Mouse (Mus musculus): Measurements from ENCODE around the gene H2-M5.
"Not testable (repeated sequence)": the region's sequence is repeated elsewhere in the genome, so short reads cannot be mapped to it uniquely, and the experiment has no call there.

H2-M5 gene

DNA sequence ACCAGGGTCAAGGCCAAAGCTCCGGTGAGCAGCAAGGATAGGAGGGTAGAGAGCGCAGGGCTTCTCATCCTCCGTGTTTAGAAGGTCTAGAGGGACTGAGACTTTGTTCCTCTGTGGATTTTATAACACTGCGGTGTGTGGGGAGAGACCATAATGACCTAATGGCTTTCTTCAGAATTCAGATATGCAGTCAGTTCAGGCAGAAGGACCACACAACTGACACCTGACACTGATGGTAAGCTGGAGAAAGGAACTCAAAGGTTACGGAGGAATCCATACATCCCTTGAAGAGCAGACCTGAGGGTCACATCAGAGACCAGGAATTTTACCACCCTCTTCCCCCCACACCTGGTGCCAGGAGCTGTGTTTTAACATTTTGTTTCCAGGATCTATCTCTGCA, at the start of gene H2-M5:
H2-M5 (minus strand) TSS at position 101 of the 400 bp plus-strand sequence.
- DNase-seq (ENCODE audit: low read depth, low spot score) = no peak

DNA sequence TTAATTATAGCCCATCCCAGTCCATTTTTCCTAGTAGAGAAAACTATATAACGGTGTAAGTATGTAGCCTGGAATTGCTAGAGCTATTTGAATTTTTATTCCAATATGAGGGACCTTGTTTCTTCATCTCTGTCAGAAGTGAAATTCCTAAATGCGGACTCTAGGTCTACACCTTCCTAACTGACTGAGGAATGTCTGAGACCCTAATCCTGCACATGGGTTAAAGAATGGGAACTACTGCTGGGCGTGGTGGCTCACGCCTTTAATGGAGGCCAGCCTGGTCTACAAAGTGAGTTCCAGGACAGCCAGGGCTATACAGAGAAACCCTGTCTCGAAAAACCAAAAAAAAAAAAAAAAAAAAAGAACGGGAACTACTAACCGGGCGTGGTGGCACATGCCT, 39.8 kb upstream of the H2-M5 start:
- DNase-seq (ENCODE audit: low read depth, low spot score) = no peak

DNA sequence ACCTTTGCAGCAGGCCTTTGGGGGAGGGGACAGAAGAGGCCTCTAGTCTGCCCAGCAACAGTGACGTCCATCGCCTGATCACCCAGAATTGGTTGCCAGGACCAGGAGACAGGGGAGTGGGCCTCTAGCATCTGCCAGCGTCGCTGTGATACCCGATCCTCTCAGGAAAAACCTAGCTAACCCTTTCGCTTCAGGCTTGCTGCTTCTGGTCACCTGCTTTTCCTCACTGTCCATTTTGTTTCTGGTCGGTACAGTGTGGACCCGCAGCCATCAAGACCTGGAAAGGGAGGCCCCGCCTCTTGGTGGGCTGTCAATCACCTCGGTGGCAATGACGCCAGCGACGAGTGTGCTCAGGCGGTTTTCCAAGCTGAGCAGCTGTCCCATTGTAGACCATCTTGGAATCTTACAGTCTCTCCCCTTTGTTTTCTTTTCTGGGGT, 39.4 kb upstream of the H2-M5 start:
- DNase-seq (ENCODE audit: low read depth, low spot score) = no peak

DNA sequence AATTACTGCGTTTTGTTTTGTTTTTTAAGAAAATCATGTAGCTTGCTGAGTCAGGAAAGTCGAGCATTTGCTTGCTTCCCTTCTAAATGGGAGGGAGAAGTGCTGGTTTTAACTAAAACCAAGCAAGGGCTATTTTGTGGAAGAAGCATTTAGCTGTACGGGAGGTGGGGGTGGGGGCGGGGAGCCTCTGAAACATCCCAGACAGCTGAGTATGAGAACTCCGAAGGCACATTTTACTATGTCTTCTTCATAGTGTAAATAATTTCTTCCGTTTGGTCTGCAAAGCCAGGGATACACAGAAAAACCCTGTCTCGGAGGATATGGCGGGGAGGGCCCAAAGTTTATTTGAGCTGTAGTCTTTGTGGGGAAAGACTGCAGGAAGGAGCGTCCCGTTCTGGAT, 38.9 kb upstream of the H2-M5 start:
- no peak for DNase-seq (ENCODE audit: low read depth, low spot score)

DNA sequence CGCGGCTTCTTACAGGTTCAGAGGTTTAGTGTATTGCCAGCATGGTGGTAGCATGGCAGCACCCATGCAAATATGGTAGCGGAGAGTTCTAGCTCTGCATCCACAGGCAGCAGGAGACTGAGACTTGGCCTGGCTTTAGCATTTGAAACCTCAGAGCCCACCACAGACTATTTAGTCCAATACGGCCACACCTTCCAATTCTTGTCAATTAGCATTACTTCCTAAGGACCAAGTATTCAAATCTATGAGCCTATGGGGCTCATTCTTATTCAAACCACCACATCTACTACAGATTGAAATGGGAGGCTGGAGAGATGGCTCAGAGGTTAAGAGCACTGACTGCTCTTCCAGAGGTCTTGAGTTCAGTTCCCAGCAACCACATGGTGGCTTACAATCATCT, 38.1 kb upstream of the H2-M5 start:
- no peak for DNase-seq (ENCODE audit: low read depth, low spot score)

DNA sequence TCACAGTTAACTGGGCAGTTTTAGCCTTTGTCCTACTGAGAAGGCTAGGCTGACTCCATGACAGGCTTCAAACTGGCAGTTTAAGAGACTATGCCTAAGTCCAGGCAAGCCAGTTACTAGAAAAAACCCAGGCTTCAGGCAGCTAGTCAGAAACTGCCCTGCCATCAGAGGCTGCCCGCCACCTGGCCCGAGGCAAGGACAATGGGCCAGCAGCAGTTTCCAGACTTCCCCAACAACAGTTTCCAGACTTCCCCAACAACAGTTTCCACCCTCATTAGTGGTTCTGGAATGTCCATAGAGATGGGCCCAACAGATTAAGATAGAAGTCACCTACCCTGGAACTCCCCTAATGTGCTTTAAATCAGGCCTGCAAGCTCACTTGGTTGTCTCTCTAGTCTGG, 37.1 kb upstream of the H2-M5 start:
- DNase-seq (ENCODE audit: low read depth, low spot score) = no peak

DNA sequence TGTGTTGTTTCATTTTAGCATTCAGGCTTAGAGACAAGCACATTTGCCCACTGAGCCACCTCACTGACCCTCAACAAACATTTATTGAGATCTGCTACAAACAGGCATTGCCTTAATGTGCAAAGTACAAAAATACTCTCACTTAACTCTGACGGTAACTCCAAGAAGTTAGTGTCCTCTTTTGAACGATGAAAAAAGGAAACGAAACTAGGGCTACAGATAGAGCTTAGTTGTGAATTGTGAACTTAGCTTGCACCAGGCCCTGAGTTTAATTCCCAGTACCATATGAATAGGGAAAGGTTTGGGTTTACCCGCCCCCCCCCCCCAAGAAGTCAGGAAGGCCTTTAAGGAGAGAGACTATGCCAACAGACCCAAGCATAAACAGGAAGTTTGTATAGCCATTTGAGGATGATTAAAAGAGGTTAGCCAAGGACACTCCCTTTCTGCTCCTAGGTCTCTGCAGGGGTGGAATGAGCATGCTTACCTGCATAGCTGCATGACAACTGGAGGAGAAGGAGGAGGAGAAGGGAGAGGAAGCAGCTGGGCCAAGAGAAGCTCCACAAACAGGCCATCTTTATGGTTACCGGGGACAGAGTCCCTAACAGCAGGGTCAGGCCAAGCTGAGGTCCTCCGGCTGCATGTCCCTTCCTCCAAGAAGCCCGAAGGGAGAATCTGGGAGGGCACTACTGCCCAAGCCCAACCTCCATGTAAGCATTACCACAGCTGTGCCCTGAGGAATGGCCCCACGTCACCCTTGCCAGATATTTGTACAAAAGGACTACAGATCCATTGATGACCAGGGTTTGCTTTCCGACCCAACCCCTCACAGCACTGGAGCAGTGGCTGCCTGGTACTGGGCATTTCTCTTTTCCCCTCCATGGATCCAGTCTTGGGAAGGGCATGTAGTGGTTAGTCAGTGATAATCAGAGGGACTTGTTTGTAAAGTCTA, 33.6 kb upstream of the H2-M5 start, which contains the start of gene Mog:
Mog (minus strand) TSS at position 771 of the 949 bp plus-strand sequence.
- DNase-seq (ENCODE audit: low read depth, low spot score) = no peak

DNA sequence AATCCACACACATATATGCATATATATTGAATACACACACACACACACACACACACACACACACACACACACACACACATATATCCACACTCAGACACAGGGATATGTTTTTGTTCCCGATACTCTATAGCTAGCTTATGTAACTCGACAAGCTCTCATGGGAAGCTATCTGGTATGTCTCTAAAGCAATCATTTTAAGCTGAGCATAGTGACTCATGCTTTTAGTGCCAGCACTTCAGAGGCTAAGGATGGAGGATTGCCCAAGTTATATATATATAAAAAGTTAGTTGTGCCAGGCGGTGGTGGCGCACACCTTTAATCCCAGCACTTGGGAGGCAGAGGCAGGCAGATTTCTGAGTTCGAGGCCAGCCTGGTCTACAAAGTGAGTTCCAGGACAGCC, 29.9 kb upstream of the H2-M5 start:
- not testable (repeated sequence) for DNase-seq (ENCODE audit: low read depth, low spot score)

DNA sequence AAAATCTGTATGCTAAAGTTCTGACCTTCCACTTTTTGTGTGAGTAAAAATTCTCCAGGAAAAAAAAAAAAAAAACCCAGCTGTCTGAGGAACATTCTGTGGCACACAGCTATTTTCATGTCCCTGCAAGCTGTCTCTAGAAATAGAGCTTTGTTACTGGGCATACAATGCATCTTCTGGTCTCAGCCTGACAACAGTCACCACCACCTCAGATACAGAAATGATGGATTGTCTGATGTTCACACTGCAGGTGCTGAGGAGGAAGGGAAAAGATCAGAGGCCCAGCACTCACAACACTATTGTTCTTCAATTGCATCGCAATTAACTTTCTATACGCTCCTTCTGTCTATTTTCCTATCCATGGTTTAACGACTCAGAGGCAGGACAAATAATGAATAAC, 29.0 kb upstream of the H2-M5 start:
- DNase-seq (ENCODE audit: low read depth, low spot score) = no peak

DNA sequence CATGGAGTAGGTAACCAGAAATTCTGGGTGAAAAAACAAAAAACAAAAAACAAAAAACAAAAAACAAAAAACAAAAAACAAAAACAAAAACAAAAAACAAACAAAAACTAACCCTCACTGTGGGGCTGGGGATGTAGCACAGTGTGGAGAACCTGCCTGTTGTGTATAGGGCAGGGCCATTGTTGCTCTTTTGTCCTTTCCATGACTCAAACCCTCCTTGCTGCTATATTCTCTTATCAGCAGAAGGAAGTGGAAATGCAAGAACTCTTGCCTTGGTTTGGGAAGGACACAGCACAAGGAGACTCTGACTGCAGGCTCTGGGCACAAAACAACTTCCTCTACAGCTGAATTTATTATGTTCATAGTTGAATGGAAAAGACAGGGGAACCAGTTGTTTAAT, 27.0 kb upstream of the H2-M5 start:
- no peak for DNase-seq (ENCODE audit: low read depth, low spot score)

DNA sequence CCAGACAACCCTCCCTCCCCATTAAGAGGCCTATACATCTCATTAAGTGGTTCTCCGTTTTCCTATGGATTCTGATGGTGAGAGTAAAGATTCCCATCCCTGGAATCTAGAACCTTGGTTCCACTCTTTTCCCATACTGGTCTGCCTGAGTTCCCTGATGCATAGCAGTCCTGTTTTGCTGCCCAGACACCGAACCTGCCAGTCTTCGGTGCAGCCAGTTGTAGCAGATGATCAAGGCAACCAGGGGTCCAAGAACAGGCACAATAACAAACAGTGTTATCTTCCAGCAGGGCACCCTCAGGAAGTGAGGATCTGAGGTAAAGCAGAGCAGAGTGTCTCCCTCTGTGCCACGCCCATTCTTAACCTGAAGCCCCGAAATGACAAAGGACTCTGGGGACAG, 22.8 kb upstream of the H2-M5 start:
- DNase-seq (ENCODE audit: low read depth, low spot score) = no peak

DNA sequence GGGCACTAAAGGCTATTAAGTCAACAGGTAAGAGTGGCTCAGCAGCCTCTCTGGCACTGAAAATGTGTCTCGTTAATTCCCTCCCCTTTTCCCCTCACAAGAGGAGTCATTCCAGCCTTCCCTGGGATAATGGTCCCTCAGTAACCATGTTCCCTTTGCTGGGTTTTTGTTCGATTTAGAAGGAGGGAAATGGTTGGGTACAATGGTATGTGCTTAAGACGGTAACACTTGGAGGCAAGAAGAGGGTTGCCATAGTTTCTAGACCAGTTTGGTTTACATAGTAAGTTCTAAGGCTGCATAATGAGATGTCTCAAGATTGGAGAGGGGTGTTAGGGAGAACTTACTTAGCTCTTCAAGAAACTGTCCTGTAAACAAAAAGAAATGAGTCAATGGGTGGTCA, 22.4 kb upstream of the H2-M5 start:
- DNase-seq (ENCODE audit: low read depth, low spot score) = no peak

DNA sequence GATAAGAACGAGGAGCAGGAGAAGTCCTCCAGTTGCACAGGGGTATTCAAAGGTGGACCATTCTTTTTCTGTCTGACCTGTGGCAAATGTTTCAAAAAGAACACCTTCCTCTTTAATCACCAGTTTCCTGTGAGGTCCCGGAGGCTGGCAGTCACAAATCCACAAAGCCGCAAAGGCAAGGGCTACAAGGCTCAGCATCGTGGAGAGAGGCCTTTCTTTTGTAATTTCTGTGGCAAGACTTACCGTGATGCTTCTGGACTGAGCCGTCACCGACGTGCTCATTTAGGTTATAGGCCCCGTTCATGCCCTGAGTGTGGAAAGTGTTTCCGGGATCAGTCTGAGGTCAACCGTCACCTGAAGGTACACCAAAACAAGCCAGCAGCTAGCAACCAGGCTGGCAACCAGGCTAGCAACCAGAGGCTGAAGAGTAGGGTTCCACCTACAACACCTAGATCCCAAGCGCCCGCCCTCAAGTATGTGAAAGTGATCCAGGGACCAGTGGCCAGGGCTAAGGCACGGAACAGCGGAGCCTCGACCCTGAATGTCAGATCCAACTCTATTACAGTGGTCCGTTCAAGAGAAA, 20.2 kb upstream of the H2-M5 start:
- no peak for DNase-seq (ENCODE audit: low read depth, low spot score)

DNA sequence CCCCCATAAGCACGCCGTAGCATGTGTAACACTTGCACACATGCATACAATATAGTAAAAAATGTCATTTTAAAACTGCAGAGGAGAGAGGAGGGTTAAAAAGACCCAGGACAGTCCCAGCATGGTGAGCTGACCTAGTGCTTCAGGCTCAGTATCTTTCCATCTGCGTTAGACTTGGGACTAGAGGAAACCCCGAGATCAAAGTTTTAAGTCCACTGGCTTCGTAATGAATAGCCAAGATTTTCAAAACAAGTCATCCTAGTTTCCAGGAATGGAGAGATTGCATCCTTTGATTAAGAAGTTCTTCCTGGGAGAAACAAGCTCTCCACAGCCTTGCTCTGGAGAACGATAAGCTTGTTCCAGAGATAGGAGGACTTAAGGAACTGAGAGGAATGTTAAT, 18.8 kb upstream of the H2-M5 start:
- no peak for DNase-seq (ENCODE audit: low read depth, low spot score)

DNA sequence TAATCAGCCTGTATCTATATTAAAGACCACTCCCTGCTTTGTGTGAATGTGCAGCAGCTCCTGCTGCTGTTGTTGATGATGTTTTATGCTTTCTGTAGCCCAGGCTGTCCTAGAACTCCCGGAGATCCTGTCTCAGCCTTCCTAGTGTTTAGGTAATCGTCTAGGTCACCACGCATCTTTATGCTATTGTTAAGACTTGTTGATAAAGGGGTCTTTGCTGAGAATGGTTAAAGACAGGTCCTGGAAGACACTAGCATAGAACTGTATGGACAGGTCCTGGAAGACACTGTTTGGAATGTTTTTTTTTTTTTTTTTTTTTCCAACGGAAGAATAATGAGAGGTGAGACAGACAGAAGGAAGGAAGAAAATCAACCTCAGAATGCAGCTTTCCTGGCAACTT, 14.0 kb upstream of the H2-M5 start:
- no peak for DNase-seq (ENCODE audit: low read depth, low spot score)

DNA sequence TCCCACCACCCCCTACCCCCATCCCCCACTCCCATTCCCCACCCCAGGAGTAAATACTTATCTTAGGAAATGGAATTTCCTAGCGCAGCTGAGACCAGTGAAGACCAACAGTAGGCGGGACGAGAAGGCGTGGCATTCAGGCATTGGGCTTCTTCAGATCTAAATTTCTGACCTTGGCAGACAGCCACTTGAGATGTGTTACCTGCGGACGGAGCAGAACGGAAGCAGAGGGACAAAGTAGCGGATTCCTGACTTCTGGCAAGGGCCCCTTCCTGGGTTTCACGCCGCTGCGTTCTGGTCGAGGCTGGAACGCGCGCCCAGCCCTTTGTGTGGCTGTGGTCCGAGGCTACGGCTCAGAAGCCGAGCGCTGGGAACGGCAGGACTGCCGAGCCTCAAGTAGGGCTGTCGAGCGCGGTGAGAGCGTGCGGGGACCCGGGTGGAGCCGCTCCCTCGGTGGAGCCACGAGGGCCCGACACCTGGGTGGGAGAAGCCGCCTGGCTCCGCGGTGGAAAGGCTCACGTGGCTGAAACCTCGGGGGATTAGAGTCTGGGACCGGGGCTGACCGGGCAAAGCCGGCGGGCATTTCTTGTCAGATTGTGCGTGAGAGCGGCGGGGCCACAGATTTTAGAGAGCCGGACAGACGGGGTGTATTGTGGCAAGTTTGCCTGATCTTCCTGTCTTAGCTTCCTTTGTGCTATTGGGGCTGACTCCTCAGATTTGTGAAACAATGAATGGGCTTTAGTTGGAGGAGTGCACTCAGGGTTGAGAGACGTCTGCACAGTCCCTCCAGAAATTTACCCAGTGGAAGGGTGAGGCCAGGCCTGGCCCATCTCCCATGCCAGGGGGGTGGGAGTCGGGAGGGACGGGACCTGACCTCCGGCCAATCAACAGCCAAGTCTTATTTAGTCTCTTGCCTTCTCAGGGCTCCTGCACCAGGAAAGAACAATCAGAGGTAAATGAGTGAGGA, 13.3 kb upstream of the H2-M5 start:
- DNase-seq (ENCODE audit: low read depth, low spot score) = no peak

DNA sequence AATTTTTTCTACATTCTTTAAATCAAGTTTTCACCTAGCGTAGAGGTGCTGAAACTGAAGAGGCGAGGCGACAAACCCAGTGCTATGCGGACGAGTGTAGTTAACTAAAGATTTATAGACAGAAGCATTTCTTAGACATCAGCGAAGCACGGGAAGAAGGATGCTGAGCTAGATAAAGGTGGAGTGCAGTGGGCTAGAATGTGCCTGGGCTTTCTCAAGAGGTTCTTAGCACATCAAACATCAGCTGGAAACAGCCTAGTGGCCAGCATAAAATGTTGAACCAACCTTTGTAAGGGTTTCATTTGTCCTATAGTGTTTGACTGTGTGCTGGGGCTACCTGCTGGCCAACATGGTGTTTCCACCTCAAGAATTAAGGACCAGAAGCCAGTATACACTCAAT, 11.5 kb upstream of the H2-M5 start, which contains the start of gene Zfp57:
Zfp57 (plus strand) TSS at position 301 of the 400 bp plus-strand sequence.
- DNase-seq (ENCODE audit: low read depth, low spot score) = no peak

DNA sequence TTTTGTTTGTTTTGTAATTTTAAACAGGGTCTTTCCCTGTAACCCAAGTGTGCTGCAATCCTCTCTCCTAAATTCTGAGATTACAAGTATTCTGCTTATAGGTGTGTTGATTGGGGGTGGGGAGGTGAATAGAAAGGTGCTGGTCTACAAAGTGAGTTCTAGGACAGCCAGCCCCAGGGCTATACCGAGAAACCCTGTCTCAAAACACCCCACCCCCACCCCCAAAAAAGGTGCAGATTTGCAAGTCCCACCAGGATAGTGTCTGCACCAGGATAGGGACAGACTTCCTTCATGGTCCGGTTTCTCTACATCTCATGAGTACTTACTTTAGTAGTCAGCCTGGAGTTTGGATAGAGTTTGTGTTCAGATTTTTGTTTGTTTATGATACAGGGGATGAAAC, 9.1 kb upstream of the H2-M5 start:
- DNase-seq (ENCODE audit: low read depth, low spot score) = no peak

DNA sequence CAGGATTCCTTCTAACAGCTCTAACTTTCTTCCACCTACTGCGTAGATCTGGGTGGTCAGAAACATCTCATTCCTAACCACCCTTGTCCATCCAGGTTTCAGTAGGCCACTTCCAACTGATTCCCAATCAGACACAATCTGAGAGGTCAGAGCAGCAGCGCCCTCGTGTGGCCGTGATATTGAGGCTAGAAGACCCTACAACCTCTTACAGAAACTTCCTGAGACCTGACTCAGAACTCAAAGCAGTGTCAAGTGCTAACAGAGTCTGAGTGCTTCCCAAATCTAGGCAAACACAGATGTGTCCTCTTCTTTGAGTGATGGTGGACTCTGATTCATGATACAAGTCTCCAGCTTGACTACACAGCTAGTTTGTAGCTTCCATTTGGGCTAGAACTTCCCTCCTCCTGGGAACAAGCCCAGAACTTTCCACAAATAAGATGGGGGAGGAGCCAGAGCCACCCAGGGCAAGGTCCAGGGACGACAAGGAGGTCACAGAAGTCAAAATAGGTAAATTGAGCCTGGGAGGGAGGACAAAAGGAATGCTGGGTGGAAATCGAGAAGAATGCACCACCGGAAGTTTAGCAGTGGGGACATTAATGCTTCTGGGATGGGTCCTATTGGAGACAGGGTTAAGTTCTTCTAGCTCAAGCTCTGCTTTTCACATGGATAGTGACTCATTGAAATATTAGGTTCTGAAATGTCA, 7.8 kb upstream of the H2-M5 start:
- peak; percentile 5 for DNase-seq (ENCODE audit: low read depth, low spot score)

DNA sequence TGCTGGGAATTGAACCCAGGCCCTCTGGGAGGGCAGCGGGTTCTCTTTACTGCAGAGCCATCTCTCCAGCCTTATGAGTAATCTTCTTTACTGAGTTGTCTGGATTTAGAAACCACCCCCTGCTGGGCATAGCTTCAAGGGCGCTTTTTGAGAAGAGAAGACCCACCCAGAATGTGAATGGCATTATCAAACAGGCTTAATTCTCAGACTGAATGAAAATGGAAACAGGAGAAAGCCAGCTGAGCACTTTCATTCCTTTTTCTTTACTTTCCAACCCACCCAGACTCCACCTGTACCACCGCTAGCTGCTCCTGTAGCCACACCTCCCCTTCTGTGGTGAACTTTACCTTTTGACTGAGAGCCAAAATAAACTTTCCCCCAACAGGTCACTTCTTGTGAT, 6.1 kb upstream of the H2-M5 start:
- DNase-seq (ENCODE audit: low read depth, low spot score) = no peak

DNA sequence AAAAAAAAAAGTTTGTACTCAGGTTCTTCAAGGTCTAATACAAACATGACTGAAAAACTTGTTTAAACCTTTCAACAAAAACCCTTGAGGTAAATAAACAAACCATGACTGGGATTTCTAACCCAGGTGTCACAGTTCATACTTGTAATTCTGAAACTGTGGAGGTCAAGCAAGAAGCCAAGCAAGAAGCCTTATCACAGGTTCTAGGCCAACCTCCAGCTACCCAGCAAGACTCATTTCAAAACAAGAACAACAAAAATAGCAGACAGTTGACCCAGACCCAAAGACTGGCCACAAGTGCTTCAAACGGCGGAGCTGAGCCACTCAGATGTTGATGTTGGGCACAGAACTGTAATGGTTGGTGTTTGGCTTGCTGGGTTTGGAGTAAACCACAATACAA, 5.2 kb upstream of the H2-M5 start:
- no peak for DNase-seq (ENCODE audit: low read depth, low spot score)

Measured in c-Kit-negative CD71-positive TER-119-positive erythroid progenitor cells, embryonic 14.5 days (primary cell).